Mouse (Mus musculus): ENCODE measurements around the gene Gm21852. TPM values are rescaled to one million over a fixed set of nuclear protein-coding genes. Genes with fewer than 3 reads are reported as not detected.
"Not testable (repeated sequence)": the region's sequence is repeated elsewhere in the genome, so short reads cannot be mapped to it uniquely, and the experiment has no call there.

Gm21852 gene
- not detected for polyA plus RNA-seq (2017; shearing (Covaris generic))

DNA sequence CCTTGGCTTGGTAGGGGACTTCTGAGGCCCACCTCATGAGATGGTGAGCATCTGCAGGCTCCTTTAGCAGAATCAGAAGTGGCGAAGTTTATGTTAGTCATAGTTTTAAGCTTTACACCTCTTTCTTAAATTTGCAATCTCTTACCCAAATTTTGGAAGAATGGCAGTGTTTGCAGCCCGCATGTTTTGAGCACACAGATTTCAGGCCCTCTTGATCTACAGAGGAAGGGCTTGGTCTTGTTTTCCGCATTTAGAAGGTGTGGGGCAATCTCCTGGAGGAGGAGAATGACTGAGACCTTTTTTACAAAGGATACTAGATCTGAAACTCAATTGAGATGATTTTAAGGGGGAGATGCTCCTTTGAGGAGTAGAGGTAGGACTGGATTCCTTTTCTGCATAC lies at the start of gene Gm21852:
Gm21852 (minus strand) TSS at position 101 of the 400 bp plus-strand sequence.
- ATAC-seq: not testable (repeated sequence)

Other genes with a start within 250 kb of the Gm21852 start
- not detected for gene Gm21797, start 123.8 kb upstream of the Gm21852 start, polyA plus RNA-seq (2017; shearing (Covaris generic))
- not detected for gene Gm20795, start 152.9 kb upstream of the Gm21852 start, polyA plus RNA-seq (2017; shearing (Covaris generic))